Mouse (Mus musculus): ENCODE measurements around the gene Grin2a. TPM values are rescaled to one million over a fixed set of nuclear protein-coding genes. Genes with fewer than 3 reads are reported as not detected.

Grin2a gene
- polyA plus RNA-seq, 1 experiment = 0.04 TPM

DNA sequence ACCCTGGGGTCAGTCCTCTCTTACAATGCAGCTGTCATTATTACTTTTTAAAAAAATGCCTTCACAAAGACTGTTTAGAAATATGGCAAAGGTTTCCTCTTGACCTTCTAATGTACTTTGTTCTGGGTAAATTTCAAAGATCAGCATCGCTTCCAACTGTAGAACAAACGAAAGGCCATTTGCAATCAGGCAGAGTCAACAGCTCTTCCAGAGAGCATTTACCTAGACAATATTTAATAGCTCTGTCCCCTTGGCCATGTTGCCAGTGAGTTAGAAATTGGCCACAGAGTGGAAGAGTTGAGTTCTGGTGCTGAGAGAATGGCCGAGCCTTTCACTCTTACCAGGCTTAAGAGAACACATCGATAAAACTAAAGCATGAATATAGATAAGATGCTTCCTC is 314.8 kb downstream of the Grin2a start:
- H3K36me3 ChIP-seq (ENCODE audit: control insufficient read depth, insufficient read depth, low read length) = no peaks in the 10 kb centered on the region
- WGBS = 92% methylated on average over 4 of the region's 4 CpGs
- no peaks in the 10 kb centered on the region for H3K27me3 ChIP-seq (ENCODE audit: control insufficient read depth, insufficient read depth, low read length)
- no peak for TF ChIP-seq CTCF (IDR thresholded peaks at IDR 0.05; ENCODE audit: extremely low read depth, insufficient read depth, insufficient read length, insufficient replicate concordance)
- TF ChIP-seq POLR2A (IDR thresholded peaks at IDR 0.05; ENCODE audit: low read depth, low read length) = no peak
- H3K4me1 ChIP-seq (ENCODE audit: control insufficient read depth, insufficient read depth, insufficient read length) = no peaks in the 10 kb centered on the region
- no peak for DNase-seq (ENCODE audit: low read depth in 1 of 2, low spot score in 2 of 2)
- no peak overlapping the region for H3K27ac ChIP-seq (ENCODE audit: insufficient read depth, low read length)
- H3K4me3 ChIP-seq (ENCODE audit: extremely low read depth, insufficient read depth, insufficient read length) = no peak overlapping the region

DNA sequence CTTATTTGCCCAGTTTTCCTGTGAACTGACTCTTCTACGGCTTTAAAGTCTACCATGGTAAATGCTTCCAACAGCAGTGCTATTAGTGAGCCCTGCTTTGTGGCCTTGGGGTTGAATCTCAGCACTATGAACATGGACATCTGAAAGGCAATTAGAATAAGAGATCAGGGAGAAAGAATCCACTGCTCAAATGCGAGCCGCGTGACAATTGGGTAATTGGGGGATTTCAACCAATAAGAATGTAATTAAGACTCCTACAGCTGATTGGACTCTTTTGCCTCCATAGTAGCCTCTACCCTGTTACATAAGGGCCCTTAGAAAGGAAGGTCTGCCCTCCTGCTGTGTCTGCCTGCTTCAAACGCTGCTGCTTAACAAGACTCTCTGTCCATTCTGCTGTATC is 315.4 kb downstream of the Grin2a start:
- 87% methylated on average over 5 of the region's 5 CpGs for WGBS
- Histone ChIP-seq H3K36me3 (ENCODE audit: control insufficient read depth, insufficient read depth, low read length) (no peaks in the 10 kb centered on the region), H3K4me3 (ENCODE audit: extremely low read depth, insufficient read depth, insufficient read length) (no peak overlapping the region), H3K27ac (ENCODE audit: insufficient read depth, low read length) (no peak overlapping the region), H3K27me3 (ENCODE audit: control insufficient read depth, insufficient read depth, low read length) (no peaks in the 10 kb centered on the region), H3K4me1 (ENCODE audit: control insufficient read depth, insufficient read depth, insufficient read length) (no peaks in the 10 kb centered on the region)
- no peak for DNase-seq (ENCODE audit: low read depth in 1 of 2, low spot score in 2 of 2)
- no peak for TF ChIP-seq CTCF (IDR thresholded peaks at IDR 0.05; ENCODE audit: extremely low read depth, insufficient read depth, insufficient read length, insufficient replicate concordance)
- TF ChIP-seq POLR2A (IDR thresholded peaks at IDR 0.05; ENCODE audit: low read depth, low read length) = no peak

DNA sequence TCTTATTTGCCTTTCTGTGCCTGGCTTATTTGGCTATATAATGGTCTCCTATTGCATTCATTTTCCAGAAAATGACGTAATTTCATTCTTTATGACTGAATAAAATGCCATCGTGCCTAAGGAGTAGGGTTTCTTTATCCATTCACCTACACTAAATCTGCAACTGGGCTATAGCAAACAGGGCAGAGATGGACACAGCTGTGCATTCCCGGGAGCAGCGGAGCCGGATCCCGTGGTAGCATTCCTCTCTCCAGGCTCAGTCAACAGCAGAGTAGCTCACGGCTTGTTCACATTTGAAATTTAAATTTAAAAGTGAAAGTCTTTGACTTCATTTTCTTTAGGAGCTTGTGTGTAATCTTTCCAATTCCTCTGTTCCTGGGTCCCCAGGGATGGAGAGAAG is 316.6 kb downstream of the Grin2a start:
- no peaks in the 10 kb centered on the region for H3K27me3 ChIP-seq (ENCODE audit: control insufficient read depth, insufficient read depth, low read length)
- TF ChIP-seq POLR2A (IDR thresholded peaks at IDR 0.05; ENCODE audit: low read depth, low read length) = no peak
- no peak for TF ChIP-seq CTCF (IDR thresholded peaks at IDR 0.05; ENCODE audit: extremely low read depth, insufficient read depth, insufficient read length, insufficient replicate concordance)
- no peaks in the 10 kb centered on the region for H3K36me3 ChIP-seq (ENCODE audit: control insufficient read depth, insufficient read depth, low read length)
- H3K27ac ChIP-seq (ENCODE audit: insufficient read depth, low read length) = no peak overlapping the region
- no peak for DNase-seq (ENCODE audit: low read depth in 1 of 2, low spot score in 2 of 2)
- H3K4me1 ChIP-seq (ENCODE audit: control insufficient read depth, insufficient read depth, insufficient read length) = no peaks in the 10 kb centered on the region
- WGBS = 93% methylated on average over 7 of the region's 7 CpGs
- no peak overlapping the region for H3K4me3 ChIP-seq (ENCODE audit: extremely low read depth, insufficient read depth, insufficient read length)

DNA sequence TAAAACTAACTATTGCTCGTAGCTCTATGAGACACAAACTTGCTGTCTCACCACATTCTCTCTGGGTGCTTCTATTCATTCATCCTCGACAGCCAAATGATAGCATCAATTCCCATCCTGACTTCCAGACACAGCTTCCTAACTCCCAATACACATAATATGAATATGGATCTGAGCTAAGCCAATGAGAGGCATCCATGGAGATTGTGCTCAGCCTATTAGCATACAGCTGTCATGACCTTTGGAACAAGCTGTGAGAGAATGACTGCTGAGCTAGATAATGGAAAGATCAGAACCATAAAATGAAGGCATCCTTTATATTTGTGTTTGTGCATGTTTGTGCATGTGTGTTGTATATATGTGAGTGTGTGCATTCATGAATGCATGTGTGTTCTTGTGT is 323.0 kb downstream of the Grin2a start:
- Histone ChIP-seq H3K4me1 (ENCODE audit: control insufficient read depth, insufficient read depth, insufficient read length) (no peaks in the 10 kb centered on the region), H3K36me3 (ENCODE audit: control insufficient read depth, insufficient read depth, low read length) (no peaks in the 10 kb centered on the region), H3K27me3 (ENCODE audit: control insufficient read depth, insufficient read depth, low read length) (no peaks in the 10 kb centered on the region), H3K4me3 (ENCODE audit: extremely low read depth, insufficient read depth, insufficient read length) (no peak overlapping the region), H3K27ac (ENCODE audit: insufficient read depth, low read length) (no peak overlapping the region)
- TF ChIP-seq POLR2A (IDR thresholded peaks at IDR 0.05; ENCODE audit: low read depth, low read length) = no peak
- no peak for TF ChIP-seq CTCF (IDR thresholded peaks at IDR 0.05; ENCODE audit: extremely low read depth, insufficient read depth, insufficient read length, insufficient replicate concordance)
- WGBS = 71% methylated on average over 2 of the region's 2 CpGs
- DNase-seq (ENCODE audit: low read depth in 1 of 2, low spot score in 2 of 2) = no peak

DNA sequence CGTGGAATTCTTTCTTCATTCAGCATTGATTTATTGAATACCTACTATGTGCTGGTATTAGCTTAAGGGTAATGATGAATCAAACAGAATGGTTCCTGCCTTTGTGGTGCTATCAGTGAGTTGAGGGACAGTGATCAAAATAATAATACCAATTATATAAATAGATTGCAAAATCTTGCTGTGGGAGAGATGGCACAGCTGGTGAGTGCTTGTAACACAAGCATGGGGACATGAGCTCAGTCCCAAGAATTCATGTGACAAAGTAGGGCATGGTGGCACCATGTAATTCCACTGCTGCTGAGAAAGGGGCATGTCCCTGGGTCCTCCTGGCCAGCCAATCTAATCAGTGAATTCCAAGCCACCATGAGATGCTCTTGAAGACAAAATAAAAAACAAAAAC is 324.1 kb downstream of the Grin2a start:
- H3K4me3 ChIP-seq (ENCODE audit: extremely low read depth, insufficient read depth, insufficient read length) = no peak overlapping the region
- H3K4me1 ChIP-seq (ENCODE audit: control insufficient read depth, insufficient read depth, insufficient read length) = no peaks in the 10 kb centered on the region
- no peaks in the 10 kb centered on the region for H3K27me3 ChIP-seq (ENCODE audit: control insufficient read depth, insufficient read depth, low read length)
- TF ChIP-seq CTCF (IDR thresholded peaks at IDR 0.05; ENCODE audit: extremely low read depth, insufficient read depth, insufficient read length, insufficient replicate concordance) = no peak
- DNase-seq (ENCODE audit: low read depth in 1 of 2, low spot score in 2 of 2) = no peak
- WGBS = 87% methylated on average over 1 of the region's 1 CpGs
- H3K27ac ChIP-seq (ENCODE audit: insufficient read depth, low read length) = no peak overlapping the region
- H3K36me3 ChIP-seq (ENCODE audit: control insufficient read depth, insufficient read depth, low read length) = no peaks in the 10 kb centered on the region

DNA sequence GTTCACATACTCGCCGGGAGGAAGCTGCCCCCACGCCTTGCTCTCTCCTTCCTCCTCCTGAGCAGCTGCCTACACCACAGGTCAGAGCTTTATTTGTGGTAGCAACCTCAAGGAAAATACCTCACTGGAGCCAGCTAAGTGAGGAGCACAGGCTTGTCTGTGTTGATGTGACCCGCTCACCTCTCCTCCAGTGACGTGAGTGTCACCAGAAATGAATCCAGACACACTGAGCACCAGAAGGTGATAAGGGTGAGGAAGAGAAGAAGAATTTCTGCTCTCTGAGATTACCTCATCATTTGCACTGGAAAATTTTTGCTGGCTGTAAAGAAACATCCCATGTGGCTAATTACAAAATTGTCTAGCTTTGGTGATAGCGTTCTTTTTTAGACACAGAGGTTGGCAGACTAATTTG is 324.6 kb downstream of the Grin2a start:
- Histone ChIP-seq H3K27me3 (ENCODE audit: control insufficient read depth, insufficient read depth, low read length) (no peaks in the 10 kb centered on the region), H3K36me3 (ENCODE audit: control insufficient read depth, insufficient read depth, low read length) (no peaks in the 10 kb centered on the region), H3K4me3 (ENCODE audit: extremely low read depth, insufficient read depth, insufficient read length) (no peak overlapping the region), H3K4me1 (ENCODE audit: control insufficient read depth, insufficient read depth, insufficient read length) (no peaks in the 10 kb centered on the region), H3K27ac (ENCODE audit: insufficient read depth, low read length) (no peak overlapping the region)
- no peak for DNase-seq (ENCODE audit: low read depth in 1 of 2, low spot score in 2 of 2)
- WGBS = 59% methylated on average over 6 of the region's 6 CpGs
- TF ChIP-seq POLR2A (IDR thresholded peaks at IDR 0.05; ENCODE audit: low read depth, low read length) (no peak), CTCF (IDR thresholded peaks at IDR 0.05; ENCODE audit: extremely low read depth, insufficient read depth, insufficient read length, insufficient replicate concordance) (no peak)

DNA sequence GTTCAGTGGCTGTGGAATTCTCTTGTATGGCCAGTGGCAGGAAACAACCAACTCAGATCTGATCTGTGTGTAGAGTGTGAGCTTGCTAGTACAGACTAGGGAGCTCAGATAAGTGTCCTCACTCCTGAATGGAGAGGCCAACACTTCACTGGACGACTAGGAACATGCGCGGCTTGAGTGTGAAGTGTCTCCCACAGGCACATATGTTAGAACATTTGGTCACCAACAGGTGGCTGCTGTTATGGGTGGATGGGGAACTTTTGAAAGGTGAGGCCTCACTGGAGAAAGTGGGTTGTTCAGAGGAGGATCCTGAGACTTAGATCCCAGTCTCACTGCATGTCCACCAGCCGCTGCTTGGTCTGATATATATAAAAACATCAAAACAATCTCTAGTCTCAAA is 329.5 kb downstream of the Grin2a start:
- no peak overlapping the region for H3K4me3 ChIP-seq (ENCODE audit: extremely low read depth, insufficient read depth, insufficient read length)
- H3K27me3 ChIP-seq (ENCODE audit: control insufficient read depth, insufficient read depth, low read length) = no peaks in the 10 kb centered on the region
- H3K27ac ChIP-seq (ENCODE audit: insufficient read depth, low read length) = no peak overlapping the region
- no peak for DNase-seq (ENCODE audit: low read depth in 1 of 2, low spot score in 2 of 2)
- no peaks in the 10 kb centered on the region for H3K36me3 ChIP-seq (ENCODE audit: control insufficient read depth, insufficient read depth, low read length)
- no peaks in the 10 kb centered on the region for H3K4me1 ChIP-seq (ENCODE audit: control insufficient read depth, insufficient read depth, insufficient read length)
- TF ChIP-seq CTCF (IDR thresholded peaks at IDR 0.05; ENCODE audit: extremely low read depth, insufficient read depth, insufficient read length, insufficient replicate concordance) (no peak), POLR2A (IDR thresholded peaks at IDR 0.05; ENCODE audit: low read depth, low read length) (no peak)
- WGBS = 88% methylated on average over 4 of the region's 4 CpGs
